Mouse (Mus musculus) G1E (cell line): ENCODE measurements around the gene Eif2b5. TPM values are rescaled to one million over a fixed set of nuclear protein-coding genes. Genes with fewer than 3 reads are reported as not detected.

ENCODE experiments used
- ATAC-seq: 2 replicates; pipeline ENCODE4 v1.8.0; 2016; ENCODE audit warnings: mild to moderate bottlenecking; ENCODE audit not compliant: insufficient number of reproducible peaks, poor library complexity, low FRiP score, severe bottlenecking; ENCODE audit errors: extremely low read depth
- DNase-seq: peaks from one replicate; pipeline ENCODE4 v3.0.0; 2012; ENCODE audit warnings: low spot score
- H3K27me3 ChIP-seq: 2 replicates; pipeline ENCODE4 v1.6.1; 2012; ENCODE audit warnings: mild to moderate bottlenecking, low read length, inconsistent platforms; ENCODE audit not compliant: insufficient read depth
- H3K36me3 ChIP-seq: replicated peaks from 2 replicates; pipeline ENCODE3; 2012; ENCODE audit warnings: mild to moderate bottlenecking, inconsistent platforms
- H3K4me1 ChIP-seq: 2 replicates; pipeline ENCODE4 v1.6.1; 2012; ENCODE audit warnings: low read depth, low read length, inconsistent platforms, mixed read lengths; ENCODE audit not compliant: insufficient read depth
- H3K4me3 ChIP-seq: 2 replicates; pipeline ENCODE4 v1.5.1; 2012; ENCODE audit warnings: low read depth, mild to moderate bottlenecking, inconsistent platforms, low read length, moderate library complexity, mixed read lengths
- H3K9me3 ChIP-seq: replicated peaks from 2 replicates; pipeline ENCODE4 v1.6.1; 2012; ENCODE audit warnings: inconsistent platforms
- CTCF ChIP-seq: IDR thresholded peaks from 2 replicates; pipeline ENCODE4 v1.5.1; 2012; ENCODE audit warnings: low read depth, low read length, inconsistent platforms, mixed read lengths
- GATA1 ChIP-seq: IDR thresholded peaks from 2 replicates; pipeline ENCODE4 v1.6.1; 2012; ENCODE audit warnings: borderline replicate concordance, low read length, inconsistent platforms, mixed read lengths
- GATA2 ChIP-seq: IDR thresholded peaks from 2 replicates; pipeline ENCODE4 v1.6.1; 2012; ENCODE audit warnings: low read depth, low read length, inconsistent platforms, borderline replicate concordance
- POLR2AphosphoS5 ChIP-seq: IDR thresholded peaks from 2 replicates; pipeline ENCODE4 v1.6.1; 2012; ENCODE audit warnings: low read depth, low read length, inconsistent platforms; ENCODE audit not compliant: insufficient replicate concordance
- TAL1 ChIP-seq: conservative IDR thresholded peaks from 2 replicates; pipeline ENCODE4 v1.6.1; 2012; ENCODE audit warnings: low read depth, low read length, inconsistent platforms, mixed read lengths
- polyA plus RNA-seq: library from polyadenylated mRNA; stranded (reverse); fragments of >175 nt; gene quantifications from 2 replicates; pipeline ENCODE4 v1.2.3, GENCODE M21; 2012
- total RNA-seq, 2 experiments: library from RNA; stranded (forward) in 1 of 2; stranded (reverse) in 1 of 2; fragments of 200-1000 nt in 1 of 2; fragments of >200 nt in 1 of 2; fragmentation: Nextera tagmentation in 1 of 2; gene quantifications; 2 replicates each; pipeline ENCODE4 v1.2.3; 2014 to 2017

Gene Eif2b5
- total and polyA plus RNA-seq, 3 experiments = 25.5 to 105 (median 40.5) TPM

- no peak for TF ChIP-seq GATA1
- no peak for TF ChIP-seq GATA2
- TF ChIP-seq POLR2AphosphoS5 = no peak
- TF ChIP-seq CTCF = no peak
- TF ChIP-seq TAL1 = no peak
- peaks cover 71% of the 10 kb centered on the region for H3K36me3 ChIP-seq
- H3K4me3 ChIP-seq = no peak overlapping the region
- ATAC-seq (no peak), DNase-seq (no peak)
- no peaks in the 10 kb centered on the region for H3K9me3 ChIP-seq
- H3K27me3 ChIP-seq = no peaks in the 10 kb centered on the region
- peaks cover 49% of the 10 kb centered on the region for H3K4me1 ChIP-seq
These were observed 53.1 kb downstream of the Eif2b5 start for GRCm38 (mm10) chr16:20551691-20552090.

DNA sequence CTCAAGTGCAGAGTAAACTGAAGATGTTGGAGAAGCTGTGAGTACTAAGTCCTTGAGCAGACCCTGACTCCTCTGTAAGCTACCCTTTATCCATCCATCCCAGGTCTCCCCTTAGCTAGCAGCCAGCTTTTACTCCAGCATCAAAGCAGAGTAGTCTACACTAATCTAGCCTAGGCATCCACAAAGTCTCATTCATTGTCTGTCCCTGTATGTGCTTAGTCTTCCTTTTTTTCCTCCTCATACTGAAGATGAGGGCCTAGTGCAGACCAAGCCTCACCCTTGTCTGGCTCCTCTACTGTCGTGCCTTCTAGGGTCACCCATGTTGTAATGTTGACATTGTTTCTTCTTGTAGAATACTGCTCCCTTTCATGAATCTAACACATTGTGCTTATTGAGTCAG lies 54.0 kb downstream of the Eif2b5 start:
- Histone ChIP-seq H3K4me3 (no peak overlapping the region), H3K27me3 (no peaks in the 10 kb centered on the region), H3K36me3 (peaks cover 80% of the 10 kb centered on the region), H3K4me1 (peaks cover 42% of the 10 kb centered on the region), H3K9me3 (no peaks in the 10 kb centered on the region)
- DNase-seq = no peak
- no peak for ATAC-seq
- TF ChIP-seq TAL1 (no peak), GATA1 (no peak)

- Histone ChIP-seq H3K4me1 (peaks cover 23% of the 10 kb centered on the region; the same call in 1 of the 2 replicates), H3K9me3 (no peaks in the 10 kb centered on the region), H3K27me3 (no peaks in the 10 kb centered on the region), H3K36me3 (peaks cover 95% of the 10 kb centered on the region), H3K4me3 (no peak overlapping the region)
- DNase-seq = no peak
- TF ChIP-seq CTCF = no peak
- ATAC-seq = no peak
These were observed 56.4 kb downstream of the Eif2b5 start for GRCm38 (mm10) chr16:20555000-20555399.

GRCm38 (mm10) chr16:20557381-20557780 lies 58.8 kb downstream of the Eif2b5 start:
- Histone ChIP-seq H3K4me3 (no peak overlapping the region), H3K4me1 (peaks cover 9% of the 10 kb centered on the region; the same call in 1 of the 2 replicates), H3K36me3 (peaks cover 96% of the 10 kb centered on the region), H3K9me3 (no peaks in the 10 kb centered on the region), H3K27me3 (no peaks in the 10 kb centered on the region)
- TF ChIP-seq GATA1 (no peak), GATA2 (no peak), CTCF (no peak), TAL1 (no peak), POLR2AphosphoS5 (no peak)
- ATAC-seq (no peak), DNase-seq (no peak)

Other genes with a start within 250 kb of the Eif2b5 start
- gene Parl, start 196.4 kb upstream of the Eif2b5 start, total RNA-seq (2014; fragmentation: Nextera tagmentation) = 68.8 and 70.4 TPM in 2 replicates
- gene Parl, start 196.4 kb upstream of the Eif2b5 start, total RNA-seq (2017) = 85.7 and 131 TPM in 2 replicates
- 301 and 317 TPM in 2 replicates for gene Parl, start 196.4 kb upstream of the Eif2b5 start, polyA plus RNA-seq
- gene Cyp2ab1, start 173.4 kb upstream of the Eif2b5 start, total RNA-seq (2014; fragmentation: Nextera tagmentation) = not detected in 2 replicates
- 0.17 TPM in 1 of 2 replicates, not detected in the other for gene Cyp2ab1, start 173.4 kb upstream of the Eif2b5 start, total RNA-seq (2017)
- gene Cyp2ab1, start 173.4 kb upstream of the Eif2b5 start, polyA plus RNA-seq = not detected in 2 replicates
- 59.5 and 76.4 TPM in 2 replicates for gene Abcc5, start 72.4 kb upstream of the Eif2b5 start, total RNA-seq (2014; fragmentation: Nextera tagmentation)
- gene Abcc5, start 72.4 kb upstream of the Eif2b5 start, total RNA-seq (2017) = 20.7 and 24.6 TPM in 2 replicates
- gene Abcc5, start 72.4 kb upstream of the Eif2b5 start, polyA plus RNA-seq = 3.2 and 3.6 TPM in 2 replicates
- 51.8 and 57.2 TPM in 2 replicates for gene Dvl3, start 18.2 kb downstream of the Eif2b5 start, total RNA-seq (2014; fragmentation: Nextera tagmentation)
- gene Dvl3, start 18.2 kb downstream of the Eif2b5 start, total RNA-seq (2017) = 2.8 and 3.0 TPM in 2 replicates
- gene Dvl3, start 18.2 kb downstream of the Eif2b5 start, polyA plus RNA-seq = 26.9 and 28.2 TPM in 2 replicates
- gene Ap2m1, start 36.7 kb downstream of the Eif2b5 start, total RNA-seq (2014; fragmentation: Nextera tagmentation) = 302 and 342 TPM in 2 replicates
- 173 and 186 TPM in 2 replicates for gene Ap2m1, start 36.7 kb downstream of the Eif2b5 start, total RNA-seq (2017)
- 67.5 and 73.4 TPM in 2 replicates for gene Ap2m1, start 36.7 kb downstream of the Eif2b5 start, polyA plus RNA-seq
- 34.6 and 35.1 TPM in 2 replicates for gene Abcf3, start 49.8 kb downstream of the Eif2b5 start, total RNA-seq (2014; fragmentation: Nextera tagmentation)
- 66.1 and 70.1 TPM in 2 replicates for gene Abcf3, start 49.8 kb downstream of the Eif2b5 start, total RNA-seq (2017)
- gene Abcf3, start 49.8 kb downstream of the Eif2b5 start, polyA plus RNA-seq = 21.1 and 22.1 TPM in 2 replicates
- not detected in 2 replicates for gene Vwa5b2, start 90.7 kb downstream of the Eif2b5 start, total RNA-seq (2014; fragmentation: Nextera tagmentation)
- 0.29 TPM in 1 of 2 replicates, not detected in the other for gene Vwa5b2, start 90.7 kb downstream of the Eif2b5 start, total RNA-seq (2017)
- gene Vwa5b2, start 90.7 kb downstream of the Eif2b5 start, polyA plus RNA-seq = 0.02 and 0.07 TPM in 2 replicates
- 16.4 and 22.1 TPM in 2 replicates for gene Eef1akmt4, start 112.8 kb downstream of the Eif2b5 start, total RNA-seq (2014; fragmentation: Nextera tagmentation)
- 9.8 and 11.5 TPM in 2 replicates for gene Eef1akmt4, start 112.8 kb downstream of the Eif2b5 start, total RNA-seq (2017)
- gene Eef1akmt4, start 112.8 kb downstream of the Eif2b5 start, polyA plus RNA-seq = 6.0 and 8.7 TPM in 2 replicates
- not detected in 2 replicates for gene Gm49333, start 112.8 kb downstream of the Eif2b5 start, total RNA-seq (2014; fragmentation: Nextera tagmentation)
- not detected in 2 replicates for gene Gm49333, start 112.8 kb downstream of the Eif2b5 start, total RNA-seq (2017)
- gene Gm49333, start 112.8 kb downstream of the Eif2b5 start, polyA plus RNA-seq = not detected in 2 replicates
- 36.3 and 45.6 TPM in 2 replicates for gene Alg3, start 112.9 kb downstream of the Eif2b5 start, total RNA-seq (2014; fragmentation: Nextera tagmentation)
- gene Alg3, start 112.9 kb downstream of the Eif2b5 start, total RNA-seq (2017) = 9.9 and 12.0 TPM in 2 replicates
- gene Alg3, start 112.9 kb downstream of the Eif2b5 start, polyA plus RNA-seq = 5.5 and 12.8 TPM in 2 replicates
- not detected in 2 replicates for gene Camk2n2, start 122.5 kb downstream of the Eif2b5 start, total RNA-seq (2014; fragmentation: Nextera tagmentation)
- 0.22 and 0.58 TPM in 2 replicates for gene Camk2n2, start 122.5 kb downstream of the Eif2b5 start, total RNA-seq (2017)
- gene Camk2n2, start 122.5 kb downstream of the Eif2b5 start, polyA plus RNA-seq = 1.1 and 1.2 TPM in 2 replicates
- 0.58 TPM in 1 of 2 replicates, not detected in the other for gene Ece2, start 131.0 kb downstream of the Eif2b5 start, total RNA-seq (2014; fragmentation: Nextera tagmentation)
- 0.12 and 0.16 TPM in 2 replicates for gene Ece2, start 131.0 kb downstream of the Eif2b5 start, total RNA-seq (2017)
- gene Ece2, start 131.0 kb downstream of the Eif2b5 start, polyA plus RNA-seq = not detected in 2 replicates
- gene Psmd2, start 152.8 kb downstream of the Eif2b5 start, total RNA-seq (2014; fragmentation: Nextera tagmentation) = 175 and 205 TPM in 2 replicates
- gene Psmd2, start 152.8 kb downstream of the Eif2b5 start, total RNA-seq (2017) = 246 and 273 TPM in 2 replicates
- 349 and 352 TPM in 2 replicates for gene Psmd2, start 152.8 kb downstream of the Eif2b5 start, polyA plus RNA-seq
- 325 and 411 TPM in 2 replicates for gene Eif4g1, start 169.5 kb downstream of the Eif2b5 start, total RNA-seq (2014; fragmentation: Nextera tagmentation)
- gene Eif4g1, start 169.5 kb downstream of the Eif2b5 start, total RNA-seq (2017) = 257 and 270 TPM in 2 replicates
- gene Eif4g1, start 169.5 kb downstream of the Eif2b5 start, polyA plus RNA-seq = 957 and 1,213 TPM in 2 replicates
- 3.1 and 3.9 TPM in 2 replicates for gene Fam131a, start 194.4 kb downstream of the Eif2b5 start, total RNA-seq (2014; fragmentation: Nextera tagmentation)
- gene Fam131a, start 194.4 kb downstream of the Eif2b5 start, total RNA-seq (2017) = 1.2 and 2.6 TPM in 2 replicates
- gene Fam131a, start 194.4 kb downstream of the Eif2b5 start, polyA plus RNA-seq = 9.5 and 10.1 TPM in 2 replicates
- 17.5 and 22.7 TPM in 2 replicates for gene Polr2h, start 218.8 kb downstream of the Eif2b5 start, total RNA-seq (2014; fragmentation: Nextera tagmentation)
- gene Polr2h, start 218.8 kb downstream of the Eif2b5 start, total RNA-seq (2017) = 95.7 and 97.6 TPM in 2 replicates
- 3.3 and 6.1 TPM in 2 replicates for gene Polr2h, start 218.8 kb downstream of the Eif2b5 start, polyA plus RNA-seq
- gene Clcn2, start 218.9 kb downstream of the Eif2b5 start, total RNA-seq (2014; fragmentation: Nextera tagmentation) = 25.8 and 26.7 TPM in 2 replicates
- 16.4 and 23.3 TPM in 2 replicates for gene Clcn2, start 218.9 kb downstream of the Eif2b5 start, total RNA-seq (2017)
- 32.6 and 55.5 TPM in 2 replicates for gene Clcn2, start 218.9 kb downstream of the Eif2b5 start, polyA plus RNA-seq
- gene Chrd, start 234.3 kb downstream of the Eif2b5 start, total RNA-seq (2014; fragmentation: Nextera tagmentation) = not detected in 2 replicates
- gene Chrd, start 234.3 kb downstream of the Eif2b5 start, total RNA-seq (2017) = 0.05 and 0.06 TPM in 2 replicates
- gene Chrd, start 234.3 kb downstream of the Eif2b5 start, polyA plus RNA-seq = not detected in 2 replicates
- not detected in 2 replicates for gene Thpo, start 235.7 kb downstream of the Eif2b5 start, total RNA-seq (2014; fragmentation: Nextera tagmentation)
- gene Thpo, start 235.7 kb downstream of the Eif2b5 start, total RNA-seq (2017) = not detected in 2 replicates
- gene Thpo, start 235.7 kb downstream of the Eif2b5 start, polyA plus RNA-seq = not detected in 2 replicates